Mouse (Mus musculus) forebrain, embryonic 15.5 days (tissue): Measurements from ENCODE around the gene Bcl9l. TPM values are rescaled to one million over a fixed set of nuclear protein-coding genes. Genes with fewer than 3 reads are reported as not detected.

Source experiments
- ATAC-seq: fragments of 200-750 bp; cut with Nextera tagmentation; replicated peaks from 2 replicates; pipeline ENCODE4 v1.8.0; 2017; ENCODE audit warnings: mild to moderate bottlenecking, moderate TSS enrichment, moderate library complexity
- H3K27ac ChIP-seq: fragments of 300-500 bp; sonication (generic); replicated peaks from 2 replicates; pipeline ENCODE4 v1.5.1; 2015; ENCODE audit warnings: mild to moderate bottlenecking, inconsistent platforms
- H3K27me3 ChIP-seq: fragments of 300-500 bp; sonication (generic); 2 replicates; pipeline ENCODE4 v1.6.1; 2015; ENCODE audit warnings: inconsistent platforms
- H3K36me3 ChIP-seq: fragments of 300-500 bp; sonication (generic); 2 replicates; pipeline ENCODE4 v1.6.1; 2015; ENCODE audit warnings: mild to moderate bottlenecking, inconsistent platforms
- H3K4me1 ChIP-seq: fragments of 300-500 bp; sonication (generic); 2 replicates; pipeline ENCODE4 v1.6.1; 2015; ENCODE audit warnings: inconsistent platforms
- H3K4me2 ChIP-seq: fragments of 300-500 bp; sonication (generic); replicated peaks from 2 replicates; pipeline ENCODE4 v1.6.1; 2015; ENCODE audit warnings: mild to moderate bottlenecking, inconsistent platforms
- H3K4me3 ChIP-seq: fragments of 300-500 bp; sonication (generic); 2 replicates; pipeline ENCODE4 v1.5.1; 2015; ENCODE audit warnings: mild to moderate bottlenecking, inconsistent platforms
- H3K9ac ChIP-seq: fragments of 300-500 bp; sonication (generic); replicated peaks from 2 replicates; pipeline ENCODE4 v1.6.1; 2015; ENCODE audit warnings: mild to moderate bottlenecking, inconsistent platforms
- H3K9me3 ChIP-seq: fragments of 300-500 bp; sonication (generic); 2 replicates; pipeline ENCODE4 v1.6.1; 2016; ENCODE audit warnings: inconsistent platforms
- WGBS: fragments of 180-500 bp; shearing (Covaris S2); methylation state at CpG from one replicate; pipeline ENCODE4 v1.1.7; 2015; ENCODE audit warnings: mixed read lengths; 5-methylcytosine and 5-hydroxymethylcytosine counted together
- polyA plus RNA-seq: library from polyadenylated mRNA; unstranded; fragments of >200 nt; fragmentation: Nextera tagmentation; extraction: Ambion mirVana; gene quantifications from 2 replicates; pipeline ENCODE4 v1.2.1, GENCODE M21; 2015

Bcl9l gene
- polyA plus RNA-seq, 1 experiment from 2014 or later = 14.4 TPM

DNA sequence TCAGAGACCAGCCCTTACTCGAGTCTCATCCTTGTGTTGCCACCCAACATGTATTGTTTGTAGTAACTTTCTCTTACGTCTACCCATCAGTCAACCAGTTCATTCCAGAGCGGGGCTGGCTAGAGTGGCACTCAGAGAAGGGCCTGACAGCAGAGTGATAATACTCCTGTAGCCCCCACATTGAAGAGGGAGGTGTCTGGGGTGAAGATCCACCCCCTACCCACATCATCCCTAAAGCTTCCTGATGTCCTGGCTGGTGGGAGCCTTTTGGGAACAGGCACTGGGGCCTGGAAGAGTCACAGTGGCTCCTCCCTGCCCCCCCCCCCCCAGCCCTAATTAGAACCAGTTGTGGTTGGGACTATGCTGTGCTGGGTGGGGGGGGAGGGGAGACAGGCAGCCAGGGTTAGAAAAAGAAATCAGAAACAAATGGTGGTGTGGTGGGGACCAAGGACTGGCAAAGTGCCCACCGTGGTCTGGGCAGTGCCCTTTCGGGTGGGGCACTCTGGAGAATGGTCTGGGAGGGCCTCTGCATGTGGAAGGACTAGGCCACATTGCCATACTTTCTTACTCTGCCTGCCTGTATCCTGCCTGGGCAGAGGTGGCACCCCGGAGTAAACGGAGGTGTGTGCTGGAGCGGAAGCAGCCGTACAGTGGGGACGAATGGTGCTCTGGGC is 18.7 kb downstream of the Bcl9l start:
- 35% methylated on average over 10 of the region's 10 CpGs for WGBS
- Histone ChIP-seq H3K4me2 (no peak overlapping the region), H3K36me3 (peaks cover 27% of the 10 kb centered on the region), H3K4me3 (no peak overlapping the region), H3K27ac (0 out of 2 replicates have a peak overlapping the region, but pooled peaks have one; percentile 18), H3K27me3 (no peaks in the 10 kb centered on the region), H3K9me3 (no peaks in the 10 kb centered on the region), H3K9ac (no peak overlapping the region), H3K4me1 (peaks cover 67% of the 10 kb centered on the region)
- ATAC-seq = no peak

DNA sequence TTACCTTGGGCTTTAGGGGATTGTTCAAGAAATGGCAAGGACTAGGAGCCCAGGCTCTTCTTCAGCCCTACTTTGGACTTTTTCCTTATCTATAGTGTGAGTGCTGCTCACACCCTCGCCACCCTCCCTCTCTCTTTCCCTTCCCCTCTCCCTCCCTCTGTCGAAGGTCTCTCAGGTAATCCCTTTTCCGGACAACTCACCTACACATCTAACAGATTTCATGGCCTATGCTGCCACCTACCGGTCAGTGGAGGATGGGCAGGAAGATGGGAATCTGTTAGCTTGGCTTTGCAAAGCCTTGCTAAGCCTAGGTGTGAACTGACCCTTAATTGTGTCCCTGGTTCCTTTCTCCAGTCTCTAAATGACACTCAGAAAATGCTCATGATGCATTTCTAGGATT is 19.4 kb downstream of the Bcl9l start:
- no peak overlapping the region for H3K4me2 ChIP-seq
- H3K27me3 ChIP-seq = no peaks in the 10 kb centered on the region
- 1% methylated on average over 4 of the region's 4 CpGs for WGBS
- H3K36me3 ChIP-seq = peaks cover 33% of the 10 kb centered on the region
- no peak for ATAC-seq
- H3K27ac ChIP-seq = 0 out of 2 replicates have a peak overlapping the region, but pooled peaks have one; percentile 18
- H3K9me3 ChIP-seq = no peaks in the 10 kb centered on the region
- H3K4me1 ChIP-seq = peaks cover 60% of the 10 kb centered on the region
- no peak overlapping the region for H3K9ac ChIP-seq
- H3K4me3 ChIP-seq = no peak overlapping the region

DNA sequence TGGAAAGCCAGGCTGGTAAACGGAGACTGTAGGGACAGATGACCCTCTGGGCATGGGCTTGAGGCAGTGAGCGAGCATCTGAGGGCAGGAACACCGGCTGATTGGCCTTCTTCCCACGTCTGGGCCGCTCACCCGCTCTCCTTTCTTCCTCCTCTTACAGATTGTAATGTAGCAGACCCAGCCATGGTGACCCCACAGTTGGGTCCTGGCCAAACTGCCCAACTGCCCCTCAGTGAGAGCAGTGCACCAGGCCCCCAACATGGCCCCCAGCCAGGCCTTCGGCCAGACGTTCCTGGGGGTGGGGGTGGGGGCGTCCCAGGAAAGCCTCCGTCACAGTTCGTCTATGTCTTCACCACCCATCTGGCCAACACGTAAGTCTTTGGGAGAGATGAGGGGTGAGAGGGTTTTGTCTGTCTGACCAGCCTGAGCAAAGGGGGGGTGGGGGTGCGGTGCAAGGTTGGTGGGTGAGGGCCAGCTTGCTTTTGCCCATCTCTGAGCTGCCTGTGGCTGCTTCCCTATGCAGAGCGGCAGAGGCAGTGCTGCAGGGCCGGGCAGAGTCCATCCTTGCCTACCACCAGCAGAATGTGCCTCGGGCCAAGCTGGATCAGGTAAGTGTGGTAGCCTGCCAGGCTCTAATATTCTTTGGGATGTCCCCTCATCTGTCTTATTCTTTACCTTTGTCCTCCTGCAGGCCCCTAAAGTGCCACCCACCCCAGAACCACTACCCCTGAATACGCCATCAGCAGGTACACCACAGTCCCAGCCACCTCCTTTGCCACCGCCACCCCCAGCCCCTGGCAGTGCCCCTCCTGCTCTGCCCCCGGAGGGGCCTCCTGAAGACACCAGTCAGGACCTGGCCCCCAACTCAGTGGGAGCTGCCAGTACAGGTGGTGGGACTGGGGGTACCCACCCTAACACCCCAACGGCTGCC is 22.5 kb downstream of the Bcl9l start:
- Histone ChIP-seq H3K27me3 (no peaks in the 10 kb centered on the region), H3K4me1 (peaks cover 43% of the 10 kb centered on the region), H3K27ac (no peak overlapping the region), H3K9ac (no peak overlapping the region), H3K4me3 (no peak overlapping the region), H3K4me2 (no peak overlapping the region), H3K36me3 (peaks cover 51% of the 10 kb centered on the region), H3K9me3 (no peaks in the 10 kb centered on the region)
- ATAC-seq = no peak
- 74% methylated on average over 20 of the region's 20 CpGs for WGBS

DNA sequence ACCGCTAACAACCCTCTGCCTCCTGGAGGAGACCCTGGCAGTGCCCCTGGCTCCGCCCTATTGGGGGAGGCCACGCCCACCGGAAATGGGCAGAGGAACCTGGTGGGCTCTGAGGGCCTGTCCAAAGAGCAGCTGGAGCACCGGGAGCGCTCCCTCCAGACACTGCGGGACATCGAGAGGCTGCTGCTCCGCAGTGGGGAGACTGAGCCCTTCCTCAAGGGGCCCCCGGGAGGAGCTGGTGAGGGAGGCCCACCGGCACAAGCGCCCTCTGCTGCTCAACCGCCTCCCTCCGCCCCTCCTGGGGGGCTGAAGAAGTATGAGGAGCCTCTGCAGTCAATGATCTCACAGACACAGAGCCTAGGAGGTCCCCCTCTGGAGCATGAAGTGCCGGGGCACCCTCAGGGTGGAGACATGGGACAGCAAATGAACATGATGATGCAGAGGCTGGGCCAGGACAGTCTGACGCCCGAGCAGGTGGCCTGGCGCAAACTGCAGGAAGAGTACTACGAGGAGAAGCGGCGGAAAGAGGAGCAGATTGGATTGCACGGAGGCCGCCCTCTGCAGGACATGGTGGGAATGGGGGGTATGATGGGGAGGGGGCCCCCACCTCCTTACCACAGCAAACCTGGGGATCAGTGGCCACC is 23.3 kb downstream of the Bcl9l start:
- H3K4me1 ChIP-seq = peaks cover 43% of the 10 kb centered on the region
- no peak overlapping the region for H3K4me3 ChIP-seq
- WGBS = 56% methylated on average over 23 of the region's 23 CpGs
- no peak overlapping the region for H3K4me2 ChIP-seq
- H3K27me3 ChIP-seq = no peaks in the 10 kb centered on the region
- H3K9ac ChIP-seq = no peak overlapping the region
- H3K27ac ChIP-seq = no peak overlapping the region
- no peak for ATAC-seq
- H3K9me3 ChIP-seq = no peaks in the 10 kb centered on the region
- peaks cover 51% of the 10 kb centered on the region for H3K36me3 ChIP-seq

DNA sequence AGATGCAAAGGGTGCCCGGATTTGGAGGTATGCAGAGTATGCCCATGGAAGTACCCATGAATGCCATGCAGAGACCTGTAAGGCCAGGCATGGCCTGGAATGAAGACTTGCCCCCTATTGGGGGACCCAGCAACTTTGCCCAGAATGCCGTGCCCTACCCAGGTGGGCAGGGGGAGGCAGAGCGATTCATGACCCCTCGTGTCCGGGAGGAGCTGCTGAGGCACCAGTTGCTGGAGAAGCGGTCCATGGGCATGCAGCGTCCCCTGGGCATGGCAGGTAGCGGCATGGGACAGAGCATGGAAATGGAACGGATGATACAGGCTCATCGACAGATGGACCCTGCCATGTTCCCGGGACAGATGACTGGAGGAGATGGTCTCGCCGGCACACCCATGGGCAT is 23.9 kb downstream of the Bcl9l start:
- Histone ChIP-seq H3K4me1 (peaks cover 43% of the 10 kb centered on the region), H3K36me3 (peaks cover 46% of the 10 kb centered on the region), H3K27me3 (no peaks in the 10 kb centered on the region), H3K9me3 (no peaks in the 10 kb centered on the region), H3K9ac (no peak overlapping the region), H3K27ac (no peak overlapping the region), H3K4me2 (no peak overlapping the region), H3K4me3 (no peak overlapping the region)
- ATAC-seq = no peak
- WGBS = 93% methylated on average over 13 of the region's 13 CpGs

DNA sequence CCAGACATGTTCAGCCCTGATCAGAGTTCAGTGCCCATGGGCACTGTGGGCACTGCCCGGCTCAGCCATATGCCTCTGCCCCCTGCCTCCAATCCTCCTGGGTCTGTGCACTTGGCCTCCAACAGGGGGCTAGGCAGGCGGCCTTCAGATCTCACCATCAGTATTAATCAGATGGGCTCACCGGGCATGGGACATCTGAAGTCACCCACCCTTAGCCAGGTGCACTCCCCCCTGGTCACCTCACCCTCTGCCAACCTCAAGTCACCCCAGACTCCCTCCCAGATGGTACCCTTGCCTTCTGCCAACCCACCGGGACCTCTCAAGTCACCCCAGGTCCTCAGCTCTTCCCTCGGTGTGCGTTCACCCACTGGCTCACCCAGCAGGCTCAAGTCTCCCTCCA is 24.7 kb downstream of the Bcl9l start:
- Histone ChIP-seq H3K4me1 (peaks cover 38% of the 10 kb centered on the region), H3K27me3 (no peaks in the 10 kb centered on the region), H3K9me3 (no peaks in the 10 kb centered on the region), H3K27ac (no peak overlapping the region), H3K4me2 (no peak overlapping the region), H3K4me3 (no peak overlapping the region), H3K9ac (no peak overlapping the region), H3K36me3 (peaks cover 41% of the 10 kb centered on the region)
- no peak for ATAC-seq
- 93% methylated on average over 6 of the region's 6 CpGs for WGBS

DNA sequence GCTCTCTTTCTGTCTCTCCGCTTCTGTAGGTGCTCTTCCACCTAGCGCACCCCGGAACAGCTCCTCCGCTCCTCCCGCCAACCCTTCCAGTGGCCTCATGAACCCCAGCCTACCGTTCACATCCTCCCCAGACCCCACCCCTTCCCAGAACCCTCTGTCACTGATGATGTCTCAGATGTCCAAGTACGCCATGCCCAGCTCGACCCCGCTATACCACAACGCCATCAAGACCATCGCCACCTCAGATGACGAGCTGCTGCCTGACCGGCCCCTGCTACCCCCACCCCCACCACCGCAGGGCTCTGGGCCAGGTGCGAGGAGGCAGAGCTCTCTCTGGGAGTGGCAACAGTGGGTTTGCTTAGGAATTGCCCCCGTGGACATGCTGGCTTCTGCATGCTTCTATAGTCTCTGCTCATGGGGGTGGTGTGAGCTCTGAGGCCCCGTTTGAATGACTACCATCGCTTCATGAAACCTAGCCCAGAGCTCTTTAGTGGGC is 25.5 kb downstream of the Bcl9l start:
- WGBS = 80% methylated on average over 18 of the region's 18 CpGs
- no peak overlapping the region for H3K4me3 ChIP-seq
- no peak overlapping the region for H3K9ac ChIP-seq
- no peaks in the 10 kb centered on the region for H3K27me3 ChIP-seq
- no peak for ATAC-seq
- H3K4me2 ChIP-seq = no peak overlapping the region
- no peak overlapping the region for H3K27ac ChIP-seq
- H3K36me3 ChIP-seq = peaks cover 35% of the 10 kb centered on the region
- peaks cover 38% of the 10 kb centered on the region for H3K4me1 ChIP-seq
- H3K9me3 ChIP-seq = no peaks in the 10 kb centered on the region

DNA sequence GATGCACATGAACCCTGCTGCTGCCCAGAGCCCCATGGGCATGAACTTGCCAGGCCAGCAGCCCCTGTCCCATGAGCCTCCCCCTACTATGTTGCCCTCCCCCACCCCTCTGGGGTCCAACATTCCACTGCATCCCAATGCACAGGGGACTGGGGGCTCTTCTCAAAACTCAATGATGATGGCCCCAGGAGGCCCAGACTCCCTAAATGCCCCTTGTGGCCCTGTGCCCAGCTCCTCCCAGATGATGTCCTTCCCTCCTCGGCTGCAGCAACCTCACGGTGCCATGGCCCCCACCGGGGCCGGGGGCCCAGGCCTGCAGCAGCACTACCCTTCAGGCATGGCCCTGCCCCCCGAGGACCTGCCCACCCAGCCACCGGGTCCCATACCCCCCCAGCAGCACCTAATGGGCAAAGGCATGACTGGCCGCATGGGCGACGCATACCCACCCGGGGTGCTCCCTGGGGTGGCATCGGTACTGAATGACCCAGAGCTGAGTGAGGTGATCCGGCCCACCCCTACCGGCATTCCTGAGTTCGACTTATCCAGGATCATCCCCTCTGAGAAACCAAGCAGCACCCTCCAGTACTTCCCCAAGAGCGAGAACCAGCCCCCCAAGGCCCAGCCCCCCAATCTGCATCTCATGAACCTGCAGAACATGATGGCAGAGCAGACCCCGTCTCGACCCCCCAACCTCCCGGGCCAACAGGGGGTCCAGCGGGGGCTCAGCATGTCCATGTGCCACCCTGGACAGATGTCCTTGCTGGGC is 26.3 kb downstream of the Bcl9l start:
- no peaks in the 10 kb centered on the region for H3K9me3 ChIP-seq
- peaks cover 38% of the 10 kb centered on the region for H3K4me1 ChIP-seq
- H3K9ac ChIP-seq = no peak overlapping the region
- H3K36me3 ChIP-seq = peaks cover 34% of the 10 kb centered on the region
- H3K27ac ChIP-seq = peak overlapping the region; percentile 74
- no peak overlapping the region for H3K4me3 ChIP-seq
- H3K4me2 ChIP-seq = peak overlapping the region; percentile 50; the same call in 1 of the 2 replicates
- H3K27me3 ChIP-seq = no peaks in the 10 kb centered on the region
- 78% methylated on average over 19 of the region's 19 CpGs for WGBS
- no peak for ATAC-seq

DNA sequence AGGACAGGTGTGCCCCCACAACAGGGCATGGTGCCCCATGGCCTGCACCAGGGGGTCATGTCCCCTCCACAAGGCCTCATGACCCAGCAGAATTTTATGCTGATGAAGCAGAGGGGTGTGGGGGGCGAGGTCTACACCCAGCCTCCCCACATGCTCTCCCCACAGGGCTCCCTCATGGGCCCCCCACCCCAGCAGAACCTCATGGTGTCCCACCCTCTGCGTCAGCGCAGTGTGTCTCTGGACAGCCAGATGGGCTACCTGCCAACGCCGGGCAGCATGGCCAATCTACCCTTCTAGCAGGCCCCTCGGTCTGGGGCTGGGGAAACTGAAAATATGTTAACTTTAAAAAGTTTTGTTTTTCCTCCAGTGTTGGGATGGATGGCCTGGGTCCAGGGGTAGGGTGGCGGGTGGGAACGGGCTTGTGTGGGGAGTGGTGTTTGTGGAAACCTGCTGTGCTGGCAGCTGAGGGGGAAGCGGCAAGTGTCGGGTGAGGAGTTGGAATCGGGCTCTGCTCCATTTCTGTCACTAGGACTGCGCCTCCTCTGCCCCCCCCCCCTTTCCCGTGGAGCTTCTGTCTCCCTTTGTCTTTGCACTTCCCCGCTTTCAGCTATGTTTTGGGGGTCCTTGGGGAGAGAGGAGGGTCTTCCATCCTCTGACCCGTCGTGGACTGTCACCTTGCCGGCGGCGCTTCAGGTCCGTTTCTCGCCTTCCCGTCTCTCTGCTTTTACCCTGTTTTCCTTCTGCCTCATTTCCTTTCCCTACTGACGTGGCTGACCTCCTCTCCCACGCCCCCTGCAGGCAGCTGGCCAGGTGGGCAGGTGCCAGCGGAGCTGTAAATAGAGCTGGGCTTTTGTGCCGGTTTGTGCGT is 27.1 kb downstream of the Bcl9l start:
- H3K4me2 ChIP-seq = peak overlapping the region; percentile 50
- peaks cover 34% of the 10 kb centered on the region for H3K36me3 ChIP-seq
- peak overlapping the region; percentile 24 for H3K4me3 ChIP-seq
- 0 out of 2 replicates have a peak overlapping the region, but pooled peaks have one; percentile 1 for H3K9ac ChIP-seq
- no peaks in the 10 kb centered on the region for H3K9me3 ChIP-seq
- peak overlapping the region; percentile 74 for H3K27ac ChIP-seq
- H3K4me1 ChIP-seq = peaks cover 36% of the 10 kb centered on the region
- 6% methylated on average over 27 of the region's 27 CpGs for WGBS
- H3K27me3 ChIP-seq = no peaks in the 10 kb centered on the region
- ATAC-seq = peak; percentile 34; the same call in 1 of the 2 replicates

DNA sequence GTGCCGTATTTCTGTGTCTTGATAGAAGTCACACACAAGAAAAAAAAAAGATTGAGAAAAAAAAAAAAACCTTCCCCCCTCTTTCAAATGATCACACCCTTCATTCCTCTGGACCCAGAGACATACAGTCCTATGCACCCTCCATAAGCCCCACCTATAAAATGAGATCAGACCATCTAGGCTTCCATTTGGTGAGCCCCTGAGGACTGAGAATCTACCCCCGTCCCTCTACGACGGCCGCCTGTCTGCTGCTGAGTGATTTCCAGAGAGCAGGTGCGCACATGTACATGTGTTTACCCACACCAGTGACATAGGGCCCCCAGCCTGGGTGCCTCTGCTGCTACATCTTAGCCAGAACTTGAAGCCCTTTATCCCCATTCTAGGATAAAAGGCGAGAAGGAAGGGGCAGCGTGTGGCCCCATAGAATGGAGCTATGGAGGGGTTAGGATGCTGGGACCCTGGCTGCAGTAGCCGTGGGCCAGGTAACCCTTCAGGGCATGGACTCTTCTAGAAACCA is 27.8 kb downstream of the Bcl9l start:
- Histone ChIP-seq H3K4me3 (peak overlapping the region; percentile 24; the same call in 1 of the 2 replicates), H3K27me3 (no peaks in the 10 kb centered on the region), H3K27ac (peak overlapping the region; percentile 74), H3K4me2 (peak overlapping the region; percentile 50), H3K36me3 (peaks cover 34% of the 10 kb centered on the region), H3K9ac (0 out of 2 replicates have a peak overlapping the region, but pooled peaks have one; percentile 5), H3K4me1 (peaks cover 29% of the 10 kb centered on the region), H3K9me3 (no peaks in the 10 kb centered on the region)
- ATAC-seq = no peak
- WGBS = 25% methylated on average over 9 of the region's 9 CpGs
